Mouse (Mus musculus) neural tube, embryonic 14.5 days (tissue): Measurements from ENCODE around the gene H2-Q2. TPM values are rescaled to one million over a fixed set of nuclear protein-coding genes. Genes with fewer than 3 reads are reported as not detected.
A peak's percentile ranks its signal among the peaks of the same experiment; 100 is the strongest.
"Not testable (repeated sequence)": the region's sequence is repeated elsewhere in the genome, so short reads cannot be mapped to it uniquely, and the experiment has no call there.

Source experiments
- ATAC-seq: fragments of 200-750 bp; cut with Nextera tagmentation; 2 replicates; pipeline ENCODE4 v1.8.0; 2017; ENCODE audit warnings: low read depth, mild to moderate bottlenecking, moderate TSS enrichment, moderate library complexity
- H3K27ac ChIP-seq: fragments of 300-500 bp; sonication (generic); 2 replicates; pipeline ENCODE4 v1.5.1; 2014; ENCODE audit warnings: low read depth, mild to moderate bottlenecking, control low read depth, low read length, moderate library complexity, mixed read lengths
- H3K27me3 ChIP-seq: fragments of 300-500 bp; sonication (generic); 2 replicates; pipeline ENCODE4 v1.6.1; 2014; ENCODE audit warnings: low read length; ENCODE audit not compliant: control insufficient read depth, insufficient read depth
- H3K36me3 ChIP-seq: fragments of 300-500 bp; sonication (generic); 2 replicates; pipeline ENCODE4 v1.6.1; 2014; ENCODE audit warnings: low read length, mixed read lengths; ENCODE audit not compliant: control insufficient read depth, insufficient read depth
- H3K4me1 ChIP-seq: fragments of 300-500 bp; sonication (generic); 2 replicates; pipeline ENCODE4 v1.6.1; 2014; ENCODE audit warnings: low read length; ENCODE audit not compliant: control insufficient read depth, insufficient read depth
- H3K4me2 ChIP-seq: fragments of 300-500 bp; sonication (generic); 2 replicates; pipeline ENCODE4 v1.6.1; 2014; ENCODE audit warnings: mild to moderate bottlenecking, low read depth, low read length, control low read depth
- H3K4me3 ChIP-seq: fragments of 300-500 bp; sonication (generic); 2 replicates; pipeline ENCODE4 v1.5.1; 2014; ENCODE audit warnings: low read depth, low read length, control low read depth, mixed read lengths
- H3K9ac ChIP-seq: fragments of 300-500 bp; sonication (generic); replicated peaks from 2 replicates; pipeline ENCODE4 v1.6.1; 2014; ENCODE audit warnings: low read depth, mild to moderate bottlenecking, control low read depth, low read length, mixed read lengths
- H3K9me3 ChIP-seq: fragments of 300-500 bp; sonication (generic); 2 replicates; pipeline ENCODE4 v1.6.1; 2016; ENCODE audit warnings: low read length; ENCODE audit not compliant: control insufficient read depth
- WGBS: fragments of 180-500 bp; shearing (Covaris S2); extraction: QIAGEN DNeasy Blood & Tissue Kit; methylation state at CpG from one replicate; pipeline ENCODE4 v1.1.7; 2014; 5-methylcytosine and 5-hydroxymethylcytosine counted together
- polyA plus RNA-seq: library from polyadenylated mRNA; unstranded; fragments of >200 nt; fragmentation: Nextera tagmentation; extraction: Ambion mirVana; gene quantifications from 2 replicates; pipeline ENCODE4 v1.2.1, GENCODE M21; 2014

The H2-Q2 gene
- polyA plus RNA-seq, 1 experiment from 2014 or later: 2.9 TPM

DNA sequence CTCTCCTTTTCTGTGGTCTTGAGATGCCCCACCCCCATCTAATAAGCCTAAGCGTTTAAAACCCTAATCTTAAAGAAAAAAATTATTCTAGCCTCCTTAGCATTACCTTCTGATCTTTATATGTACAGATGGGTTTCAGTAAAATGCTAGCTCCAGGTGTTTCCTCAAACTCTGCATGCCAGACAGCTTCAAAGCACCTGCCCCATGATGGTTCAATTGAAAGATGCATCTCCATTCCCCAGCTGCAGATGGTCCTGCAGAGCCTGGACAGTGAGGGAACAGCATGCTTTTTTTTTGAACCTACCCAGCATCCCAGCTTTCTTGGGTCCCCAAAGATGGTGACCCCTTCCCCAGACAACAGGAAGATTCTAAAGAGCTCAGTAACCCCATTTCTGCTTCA is 15.0 kb downstream of the H2-Q2 start:
- no peak for ATAC-seq
- Histone ChIP-seq H3K27ac (no peak overlapping the region), H3K9me3 (no peaks in the 10 kb centered on the region), H3K9ac (no peak overlapping the region), H3K4me3 (no peak overlapping the region), H3K4me2 (no peak overlapping the region), H3K36me3 (no peaks in the 10 kb centered on the region), H3K27me3 (peaks cover 10% of the 10 kb centered on the region; the same call in 1 of the 2 replicates), H3K4me1 (peaks cover 6% of the 10 kb centered on the region; the same call in 1 of the 2 replicates)
- 49% methylated on average over 1 of the region's 1 CpGs for WGBS

DNA sequence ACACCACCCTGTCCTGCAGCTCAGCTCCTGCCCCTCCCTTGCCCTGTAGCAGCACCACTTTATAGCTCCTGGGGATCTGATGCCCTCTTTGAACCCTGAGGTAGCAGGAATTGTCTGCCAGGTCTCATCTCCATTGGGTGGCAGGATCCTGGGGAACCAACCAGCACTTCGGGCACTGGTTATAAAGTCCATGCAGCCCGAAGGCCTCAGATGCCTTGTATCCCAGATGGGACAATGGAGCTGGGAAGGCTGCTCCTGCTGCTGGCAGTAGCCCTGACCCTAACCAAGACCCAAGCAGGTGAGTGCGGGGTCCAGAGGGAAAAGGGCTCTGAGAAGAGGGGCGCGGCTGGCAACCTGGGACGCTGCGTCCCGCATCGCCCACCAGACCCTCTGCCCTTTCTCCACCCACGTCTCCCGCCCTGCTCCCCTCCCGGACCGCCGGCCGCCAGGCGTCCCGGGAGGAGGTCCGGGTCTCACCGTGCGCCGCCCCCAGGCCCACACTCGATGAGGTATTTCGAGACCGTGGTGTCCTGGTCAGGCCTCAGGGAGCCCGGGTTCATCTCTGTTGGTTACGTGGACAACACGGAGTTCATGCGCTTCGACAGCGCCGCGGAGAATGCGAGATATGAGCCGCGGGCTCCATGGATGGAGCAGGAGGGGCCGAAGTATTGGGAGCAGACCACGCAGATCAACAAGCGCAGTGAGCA is 16.9 kb downstream of the H2-Q2 start:
- Histone ChIP-seq H3K9me3 (no peaks in the 10 kb centered on the region), H3K27me3 (peaks cover 10% of the 10 kb centered on the region; the same call in 1 of the 2 replicates), H3K9ac (peak overlapping the region; percentile 39; the same call in 1 of the 2 replicates), H3K4me3 (peak overlapping the region; percentile 28), H3K4me1 (peaks cover 6% of the 10 kb centered on the region; the same call in 1 of the 2 replicates), H3K27ac (no peak overlapping the region), H3K4me2 (peak overlapping the region; percentile 58), H3K36me3 (no peaks in the 10 kb centered on the region)
- 7% methylated on average over 38 of the region's 38 CpGs for WGBS
- ATAC-seq: 0 out of 2 replicates have a peak, but pooled peaks have one; percentile 41

GRCm38 (mm10) chr17:35359470-35359862 is 17.4 kb downstream of the H2-Q2 start:
- H3K4me1 ChIP-seq: peaks cover 6% of the 10 kb centered on the region; the same call in 1 of the 2 replicates
- H3K4me3 ChIP-seq: peak overlapping the region; percentile 28
- no peaks in the 10 kb centered on the region for H3K9me3 ChIP-seq
- no peak for ATAC-seq
- peaks cover 10% of the 10 kb centered on the region; the same call in 1 of the 2 replicates for H3K27me3 ChIP-seq
- WGBS: 17% methylated on average over 21 of the region's 21 CpGs
- H3K4me2 ChIP-seq: peak overlapping the region; percentile 58
- 0 out of 2 replicates have a peak overlapping the region, but pooled peaks have one; percentile 39 for H3K9ac ChIP-seq
- H3K36me3 ChIP-seq: no peaks in the 10 kb centered on the region
- H3K27ac ChIP-seq: no peak overlapping the region

DNA sequence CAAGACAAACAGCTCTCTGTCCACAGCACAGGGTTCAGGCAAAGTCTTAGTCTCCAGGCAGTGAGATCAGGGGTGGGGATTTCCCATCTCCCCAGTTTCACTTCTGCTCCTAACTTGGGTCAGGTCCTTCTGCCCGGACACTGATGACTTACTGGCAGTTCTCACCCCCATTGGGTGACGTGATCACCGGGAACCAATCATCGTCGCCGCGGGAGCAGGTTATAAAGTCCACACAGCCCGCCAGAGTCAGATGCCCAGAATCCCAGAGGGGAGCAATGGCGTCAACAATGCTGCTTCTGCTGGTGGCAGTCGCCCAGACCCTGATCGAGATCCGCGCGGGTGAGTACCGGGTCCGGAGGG is 37.3 kb downstream of the H2-Q2 start, which contains the start of gene H2-Q4:
H2-Q4 (plus strand) TSS at position 249 of the 360 bp plus-strand sequence.
- no peaks in the 10 kb centered on the region for H3K9me3 ChIP-seq
- 0 out of 2 replicates have a peak, but pooled peaks cover 3% of the 10 kb centered on the region for H3K4me1 ChIP-seq
- peak within 1 kb of the TSS; percentile 46 for H3K4me3 ChIP-seq
- no peaks in the 10 kb centered on the region for H3K36me3 ChIP-seq
- peak within 1 kb of the TSS; percentile 77 for H3K4me2 ChIP-seq
- H3K9ac ChIP-seq: peak within 1 kb of the TSS; percentile 47
- peak; percentile 92 for ATAC-seq
- H3K27me3 ChIP-seq: no peaks in the 10 kb centered on the region
- 1% methylated on average over 15 of the region's 16 CpGs for WGBS
- H3K27ac ChIP-seq: no peak within 1 kb of the TSS

DNA sequence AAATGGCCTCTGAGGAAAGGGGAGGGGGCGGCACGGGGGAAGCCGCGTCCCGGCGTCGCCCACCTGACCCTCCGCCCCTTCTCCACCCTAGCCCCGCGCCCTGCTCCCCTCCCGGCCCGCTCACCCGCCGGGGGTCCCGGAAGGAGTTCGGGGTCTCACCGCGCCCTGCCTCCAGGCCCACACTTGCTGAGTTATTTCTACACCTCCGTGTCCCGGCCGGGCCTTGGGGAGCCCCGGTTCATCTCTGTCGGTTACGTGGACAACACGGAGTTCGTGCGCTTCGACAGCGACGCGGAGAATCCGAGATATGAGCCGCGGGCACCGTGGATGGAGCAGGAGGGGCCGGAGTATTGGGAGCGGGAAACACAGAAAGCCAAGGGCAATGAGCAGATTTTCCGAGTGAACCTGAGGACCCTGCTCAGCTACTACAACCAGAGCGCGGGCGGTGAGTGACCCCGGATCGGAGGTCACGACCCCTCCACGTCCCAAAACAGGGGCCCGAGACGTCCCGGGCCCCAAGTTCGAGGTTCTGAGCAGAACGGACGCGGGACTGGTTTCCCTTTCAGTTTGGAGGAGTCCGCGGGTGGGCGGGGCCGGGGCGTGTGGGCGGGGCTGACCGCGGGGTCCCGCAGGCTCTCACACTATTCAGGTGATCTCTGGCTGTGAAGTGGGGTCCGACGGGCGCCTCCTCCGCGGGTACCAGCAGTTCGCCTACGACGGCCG is 37.8 kb downstream of the H2-Q2 start:
- no peaks in the 10 kb centered on the region for H3K27me3 ChIP-seq
- H3K4me3 ChIP-seq: peak overlapping the region; percentile 46
- ATAC-seq: peak; percentile 60
- no peaks in the 10 kb centered on the region for H3K9me3 ChIP-seq
- no peaks in the 10 kb centered on the region for H3K36me3 ChIP-seq
- H3K4me1 ChIP-seq: 0 out of 2 replicates have a peak, but pooled peaks cover 3% of the 10 kb centered on the region
- peak overlapping the region; percentile 77 for H3K4me2 ChIP-seq
- peak overlapping the region; percentile 47 for H3K9ac ChIP-seq
- H3K27ac ChIP-seq: no peak overlapping the region
- WGBS: under 1% methylated on average over 70 of the region's 70 CpGs

DNA sequence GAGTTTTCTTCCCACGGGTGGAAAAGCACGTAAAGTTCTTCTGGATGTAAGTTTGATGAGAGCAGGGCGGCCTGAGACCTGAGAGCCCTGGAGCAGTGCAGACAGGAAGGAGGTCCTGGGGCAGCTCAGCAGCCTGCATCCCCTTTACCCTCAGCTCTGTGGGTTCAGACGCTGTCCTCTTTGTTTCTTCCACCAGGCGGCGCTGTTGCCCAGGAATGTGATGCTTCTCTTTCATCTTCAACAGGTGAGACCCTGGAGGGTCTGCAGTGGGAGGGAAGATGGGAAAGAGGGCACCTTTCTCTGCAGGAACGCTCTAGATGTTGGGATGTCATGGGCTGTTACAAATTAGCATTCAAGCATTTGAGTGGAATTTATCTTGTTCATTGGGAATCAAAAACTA is 47.8 kb downstream of the H2-Q2 start:
- H3K4me2 ChIP-seq, H3K9ac ChIP-seq, H3K27ac ChIP-seq, H3K4me3 ChIP-seq, H3K9me3 ChIP-seq, H3K36me3 ChIP-seq, ATAC-seq, H3K4me1 ChIP-seq, H3K27me3 ChIP-seq: not testable (repeated sequence)
- WGBS: 5% methylated on average over 7 of the region's 7 CpGs

GRCm38 (mm10) chr17:35392671-35393070 is 50.6 kb downstream of the H2-Q2 start:
- WGBS: 75% methylated on average over 2 of the region's 2 CpGs
- H3K36me3 ChIP-seq, H3K27ac ChIP-seq, H3K4me2 ChIP-seq, H3K9ac ChIP-seq, H3K4me1 ChIP-seq, H3K4me3 ChIP-seq, H3K9me3 ChIP-seq, ATAC-seq, H3K27me3 ChIP-seq: not testable (repeated sequence)

GRCm38 (mm10) chr17:35393864-35394800 is 52.1 kb downstream of the H2-Q2 start:
- Histone ChIP-seq H3K4me3 (peak overlapping the region; percentile 19; the same call in 1 of the 2 replicates), H3K4me2 (peak overlapping the region; percentile 36)
- not testable (repeated sequence) for H3K9ac ChIP-seq, H3K27me3 ChIP-seq, H3K9me3 ChIP-seq, H3K36me3 ChIP-seq, H3K27ac ChIP-seq, H3K4me1 ChIP-seq
- ATAC-seq: peak; percentile 79
- WGBS: 2% methylated on average over 50 of the region's 75 CpGs
